Mouse (Mus musculus) midbrain, embryonic 12.5 days (tissue): ENCODE results near the gene Plk5. TPM values are rescaled to one million over a fixed set of nuclear protein-coding genes. Genes with fewer than 3 reads are reported as not detected.
A peak's percentile ranks its signal among the peaks of the same experiment; 100 is the strongest.

Experiments used
- ATAC-seq: fragments of 200-750 bp; cut with Nextera tagmentation; 2 replicates; pipeline ENCODE4 v1.8.0; 2017; ENCODE audit warnings: low read depth, moderate TSS enrichment, moderate library complexity; ENCODE audit not compliant: low FRiP score
- H3K27ac ChIP-seq: fragments of 300-500 bp; sonication (generic); replicated peaks from 2 replicates; pipeline ENCODE4 v1.5.1; 2016; ENCODE audit warnings: mild to moderate bottlenecking
- H3K27me3 ChIP-seq: fragments of 300-500 bp; sonication (generic); 2 replicates; pipeline ENCODE4 v1.6.1; 2016; ENCODE audit warnings: mild to moderate bottlenecking
- H3K36me3 ChIP-seq: fragments of 300-500 bp; sonication (generic); 2 replicates; pipeline ENCODE4 v1.6.1; 2016
- H3K4me1 ChIP-seq: fragments of 300-500 bp; sonication (generic); 2 replicates; pipeline ENCODE4 v1.6.1; 2016
- H3K4me2 ChIP-seq: fragments of 300-500 bp; sonication (generic); replicated peaks from 2 replicates; pipeline ENCODE4 v1.6.1; 2016; ENCODE audit warnings: mild to moderate bottlenecking, moderate library complexity
- H3K4me3 ChIP-seq: fragments of 300-500 bp; sonication (generic); 2 replicates; pipeline ENCODE4 v1.5.1; 2016; ENCODE audit warnings: mild to moderate bottlenecking
- H3K9ac ChIP-seq: fragments of 300-500 bp; sonication (generic); replicated peaks from 2 replicates; pipeline ENCODE4 v1.6.1; 2016; ENCODE audit warnings: mild to moderate bottlenecking, moderate library complexity
- H3K9me3 ChIP-seq: fragments of 300-500 bp; sonication (generic); 2 replicates; pipeline ENCODE4 v1.6.1; 2016; ENCODE audit warnings: mild to moderate bottlenecking
- WGBS: fragments of 180-500 bp; shearing (Covaris S2); methylation state at CpG from one replicate; pipeline ENCODE4 v1.1.7; 2016; 5-methylcytosine and 5-hydroxymethylcytosine counted together
- polyA plus RNA-seq: library from polyadenylated mRNA; unstranded; fragments of >200 nt; fragmentation: Nextera tagmentation; extraction: Ambion mirVana; gene quantifications from 2 replicates; pipeline ENCODE4 v1.2.1, GENCODE M21; 2016

Gene Plk5
- polyA plus RNA-seq: 0.31 and 0.52 TPM in 2 replicates

DNA sequence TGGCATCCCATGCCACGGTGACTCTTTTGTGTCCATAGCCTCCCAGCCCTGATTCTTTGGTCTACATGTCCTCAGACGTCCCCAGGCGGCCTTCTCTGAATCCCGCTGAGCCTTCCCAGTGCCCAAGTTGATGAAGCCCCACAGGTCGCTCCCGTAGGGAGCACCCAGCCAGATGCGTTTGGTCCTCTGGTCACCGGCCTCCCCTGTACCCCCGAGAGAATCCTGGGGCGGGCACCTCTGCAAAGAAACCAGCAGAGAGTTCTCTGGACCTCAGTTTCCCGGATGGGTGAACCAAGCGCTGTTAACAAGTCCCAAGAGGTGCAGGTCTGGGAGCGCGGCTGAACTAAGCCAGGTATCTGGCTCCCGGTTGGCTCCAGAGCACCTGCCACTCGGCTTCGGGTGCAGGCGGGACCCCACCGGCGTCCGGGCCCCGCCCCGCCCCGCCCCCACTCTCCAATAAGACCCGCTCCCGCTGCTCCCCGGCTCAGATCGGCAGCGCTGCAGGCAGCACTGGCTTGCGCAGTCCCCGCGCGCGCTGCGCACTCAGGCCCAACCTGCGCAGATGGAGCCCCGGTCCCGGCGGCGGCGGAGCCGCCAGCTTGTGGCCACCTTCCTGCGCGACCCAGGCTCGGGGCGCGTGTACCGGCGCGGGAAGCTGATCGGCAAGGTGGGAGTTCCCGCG lies at the start of gene Plk5:
Gene Plk5, plus strand, starts transcription at position 459 of the 682 bp plus-strand sequence.
- peaks cover 17% of the 10 kb centered on the region for H3K4me1 ChIP-seq
- H3K9ac ChIP-seq: no peak within 1 kb of the TSS
- peak within 1 kb of the TSS; percentile 44 for H3K4me2 ChIP-seq
- H3K36me3 ChIP-seq: no peaks in the 10 kb centered on the region
- no peak for ATAC-seq
- peak within 1 kb of the TSS; percentile 34 for H3K4me3 ChIP-seq
- no peaks in the 10 kb centered on the region for H3K9me3 ChIP-seq
- no peak within 1 kb of the TSS for H3K27ac ChIP-seq
- 1% methylated on average over 51 of the region's 53 CpGs for WGBS
- peaks cover 100% of the 10 kb centered on the region for H3K27me3 ChIP-seq

DNA sequence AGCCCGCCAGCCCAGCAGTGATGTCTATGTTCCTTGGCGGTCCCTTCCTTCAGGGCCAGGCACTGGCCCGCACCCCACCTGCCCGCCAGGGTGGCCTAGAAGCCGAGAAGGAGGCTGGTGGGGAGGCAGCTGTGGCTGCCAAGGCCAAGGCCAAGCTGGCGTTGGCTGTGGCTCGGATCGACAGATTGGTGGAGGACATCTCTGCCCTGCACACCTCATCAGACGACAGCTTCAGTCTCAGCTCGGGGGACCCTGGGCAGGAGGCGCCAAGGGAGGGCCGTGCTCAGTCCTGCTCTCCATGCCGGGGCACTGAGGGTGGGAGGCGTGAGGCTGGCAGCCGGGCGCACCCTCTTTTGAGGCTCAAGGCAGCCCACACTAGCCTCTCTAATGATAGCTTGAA lies 44.7 kb upstream of the Plk5 start:
- Histone ChIP-seq H3K4me3 (no peak overlapping the region), H3K4me1 (peaks cover 20% of the 10 kb centered on the region), H3K27me3 (peaks cover 52% of the 10 kb centered on the region), H3K27ac (no peak overlapping the region), H3K36me3 (peaks cover 100% of the 10 kb centered on the region), H3K4me2 (no peak overlapping the region), H3K9ac (no peak overlapping the region), H3K9me3 (no peaks in the 10 kb centered on the region)
- WGBS: 92% methylated on average over 15 of the region's 16 CpGs
- no peak for ATAC-seq

- 80% methylated on average over 53 of the region's 54 CpGs for WGBS
- peaks cover 100% of the 10 kb centered on the region for H3K36me3 ChIP-seq
- no peak for ATAC-seq
- no peak overlapping the region for H3K9ac ChIP-seq
- H3K4me1 ChIP-seq: peaks cover 25% of the 10 kb centered on the region
- no peak overlapping the region for H3K4me3 ChIP-seq
- H3K4me2 ChIP-seq: no peak overlapping the region
- H3K9me3 ChIP-seq: no peaks in the 10 kb centered on the region
- no peak overlapping the region for H3K27ac ChIP-seq
- H3K27me3 ChIP-seq: peaks cover 52% of the 10 kb centered on the region
These were observed 43.4 kb upstream of the Plk5 start for GRCm38 (mm10) chr10:80312586-80313504.

DNA sequence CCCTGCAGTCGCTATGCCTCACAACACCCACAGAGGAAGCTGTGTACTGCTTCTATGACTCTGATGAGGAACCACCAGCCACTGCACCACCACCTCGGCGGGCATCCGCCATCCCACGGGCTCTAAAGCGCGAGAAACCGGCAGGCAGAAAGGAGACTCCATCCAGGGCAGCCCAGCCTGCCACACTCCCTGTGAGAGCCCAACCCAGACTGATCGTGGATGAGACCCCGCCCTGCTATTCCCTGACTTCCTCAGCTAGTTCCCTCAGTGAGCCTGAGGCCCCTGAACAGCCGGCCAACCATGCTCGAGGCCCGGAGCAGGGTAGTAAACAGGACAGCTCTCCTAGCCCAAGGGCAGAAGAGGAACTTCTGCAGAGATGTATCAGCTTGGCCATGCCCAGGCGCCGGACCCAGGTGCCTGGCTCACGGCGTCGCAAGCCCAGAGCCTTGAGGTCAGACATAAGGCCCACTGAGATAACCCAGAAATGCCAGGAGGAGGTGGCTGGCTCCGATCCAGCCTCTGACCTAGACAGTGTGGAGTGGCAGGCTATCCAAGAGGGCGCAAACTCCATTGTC lies 42.5 kb upstream of the Plk5 start:
- no peaks in the 10 kb centered on the region for H3K9me3 ChIP-seq
- no peak overlapping the region for H3K27ac ChIP-seq
- no peak overlapping the region for H3K4me3 ChIP-seq
- H3K27me3 ChIP-seq: peaks cover 52% of the 10 kb centered on the region
- H3K36me3 ChIP-seq: peaks cover 100% of the 10 kb centered on the region
- H3K4me2 ChIP-seq: no peak overlapping the region
- no peak overlapping the region; the same call in 1 of the 2 replicates for H3K9ac ChIP-seq
- H3K4me1 ChIP-seq: peaks cover 28% of the 10 kb centered on the region
- 65% methylated on average over 20 of the region's 20 CpGs for WGBS
- ATAC-seq: no peak

- peaks cover 92% of the 10 kb centered on the region for H3K36me3 ChIP-seq
- H3K27me3 ChIP-seq: peaks cover 52% of the 10 kb centered on the region
- no peak overlapping the region for H3K27ac ChIP-seq
- no peak for ATAC-seq
- no peak overlapping the region for H3K4me2 ChIP-seq
- H3K4me3 ChIP-seq: no peak overlapping the region
- H3K9ac ChIP-seq: no peak overlapping the region
- peaks cover 34% of the 10 kb centered on the region for H3K4me1 ChIP-seq
- no peaks in the 10 kb centered on the region for H3K9me3 ChIP-seq
- WGBS: 64% methylated on average over 16 of the region's 16 CpGs
These were observed 41.7 kb upstream of the Plk5 start for GRCm38 (mm10) chr10:80314494-80315001.

- Histone ChIP-seq H3K36me3 (peaks cover 85% of the 10 kb centered on the region), H3K4me1 (peaks cover 39% of the 10 kb centered on the region), H3K9me3 (no peaks in the 10 kb centered on the region), H3K27me3 (peaks cover 52% of the 10 kb centered on the region), H3K27ac (0 out of 2 replicates have a peak overlapping the region, but pooled peaks have one; percentile 10), H3K9ac (peak overlapping the region; percentile 20), H3K4me3 (no peak overlapping the region), H3K4me2 (no peak overlapping the region)
- no peak for ATAC-seq
- WGBS: 62% methylated on average over 27 of the region's 27 CpGs
These were observed 40.9 kb upstream of the Plk5 start for GRCm38 (mm10) chr10:80315315-80315714.

DNA sequence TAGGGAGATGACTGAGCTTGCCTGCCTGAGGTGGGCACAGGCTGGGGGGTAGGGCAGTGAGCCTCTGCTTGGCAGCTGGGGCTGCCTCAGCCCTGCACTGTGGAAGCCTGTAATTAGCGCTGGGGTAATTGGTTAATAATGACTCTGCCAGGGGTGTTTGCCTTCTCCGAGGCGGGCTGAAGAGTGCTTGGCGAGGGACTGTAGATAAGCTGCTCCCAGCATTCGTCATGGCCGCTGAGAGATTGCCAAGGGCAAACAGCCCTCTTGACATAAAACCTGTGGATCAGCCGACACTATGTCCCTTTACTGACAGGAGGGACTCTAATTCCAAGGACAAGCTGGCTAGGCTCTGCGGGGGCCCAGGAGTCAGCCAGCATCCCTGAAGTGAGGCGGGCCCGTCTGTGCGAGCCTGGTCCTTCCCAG lies 39.9 kb upstream of the Plk5 start:
- Histone ChIP-seq H3K4me2 (no peak overlapping the region), H3K36me3 (peaks cover 74% of the 10 kb centered on the region), H3K27ac (0 out of 2 replicates have a peak overlapping the region, but pooled peaks have one; percentile 15), H3K4me1 (peaks cover 41% of the 10 kb centered on the region), H3K4me3 (no peak overlapping the region), H3K9ac (0 out of 2 replicates have a peak overlapping the region, but pooled peaks have one; percentile 11), H3K9me3 (no peaks in the 10 kb centered on the region), H3K27me3 (peaks cover 49% of the 10 kb centered on the region)
- 44% methylated on average over 11 of the region's 11 CpGs for WGBS
- ATAC-seq: no peak

GRCm38 (mm10) chr10:80317011-80317410 lies 39.2 kb upstream of the Plk5 start:
- no peaks in the 10 kb centered on the region for H3K9me3 ChIP-seq
- peaks cover 68% of the 10 kb centered on the region for H3K36me3 ChIP-seq
- no peak for ATAC-seq
- no peak overlapping the region for H3K4me3 ChIP-seq
- no peak overlapping the region for H3K4me2 ChIP-seq
- no peak overlapping the region for H3K27ac ChIP-seq
- H3K9ac ChIP-seq: no peak overlapping the region
- WGBS: 62% methylated on average over 10 of the region's 10 CpGs
- peaks cover 41% of the 10 kb centered on the region for H3K4me1 ChIP-seq
- H3K27me3 ChIP-seq: peaks cover 44% of the 10 kb centered on the region

DNA sequence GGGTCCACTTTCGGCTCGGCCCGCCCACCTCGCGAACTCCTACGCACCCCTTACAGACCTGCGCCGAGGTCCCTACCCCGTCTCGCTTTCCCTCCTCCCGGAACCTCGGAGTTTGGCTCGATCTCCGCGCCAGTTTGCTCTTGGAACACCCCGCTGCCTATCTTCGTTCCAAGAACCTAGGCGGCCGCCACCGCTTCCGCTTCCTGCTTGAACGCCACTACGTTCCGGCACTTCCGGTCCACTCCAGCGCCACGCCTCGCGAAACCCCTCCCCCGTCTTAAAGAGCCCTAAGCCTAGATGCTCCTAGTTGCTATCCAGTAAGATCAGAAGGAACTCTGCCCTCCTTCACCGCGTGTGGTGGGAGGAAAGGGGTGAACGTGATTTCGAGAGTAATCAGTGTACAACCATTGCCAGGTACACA lies 35.9 kb upstream of the Plk5 start, which contains the start of gene 2310011J03Rik:
Gene 2310011J03Rik, minus strand, starts transcription at position 198 of the 421 bp plus-strand sequence.
- H3K4me1 ChIP-seq: peaks cover 44% of the 10 kb centered on the region
- H3K4me2 ChIP-seq: peak within 1 kb of the TSS; percentile 97
- H3K9ac ChIP-seq: peak within 1 kb of the TSS; percentile 76
- WGBS: under 1% methylated on average over 34 of the region's 34 CpGs
- peak; percentile 62 for ATAC-seq
- peaks cover 41% of the 10 kb centered on the region for H3K27me3 ChIP-seq
- no peaks in the 10 kb centered on the region for H3K9me3 ChIP-seq
- peaks cover 34% of the 10 kb centered on the region for H3K36me3 ChIP-seq
- H3K27ac ChIP-seq: peak within 1 kb of the TSS; percentile 30; the same call in 1 of the 2 replicates
- peak within 1 kb of the TSS; percentile 80 for H3K4me3 ChIP-seq

GRCm38 (mm10) chr10:80321014-80321669 lies 35.1 kb upstream of the Plk5 start:
- Histone ChIP-seq H3K4me3 (no peak overlapping the region), H3K4me2 (no peak overlapping the region), H3K27ac (0 out of 2 replicates have a peak overlapping the region, but pooled peaks have one; percentile 6), H3K9me3 (no peaks in the 10 kb centered on the region), H3K4me1 (peaks cover 37% of the 10 kb centered on the region), H3K36me3 (peaks cover 26% of the 10 kb centered on the region), H3K27me3 (peaks cover 40% of the 10 kb centered on the region), H3K9ac (no peak overlapping the region)
- WGBS: 85% methylated on average over 6 of the region's 6 CpGs
- ATAC-seq: no peak
